Comparison of ENCODE assay signal across 7 mouse cellular contexts in genomic region chr8:120190810-120191413, GRCm38 (mm10). TPM values are rescaled to one million over a fixed set of nuclear protein-coding genes. Genes with fewer than 3 reads are reported as not detected.
DNase-seq lines count a peak whose midpoint lies in the region; ATAC-seq lines count a peak whose summit lies in the region.

No protein-coding gene starts in this region.

- WGBS in heart, embryonic 11.5 days (ENCODE audit: insufficient replicate concordance) = 48% methylated on average over 18 of the region's 20 CpGs
- 34% methylated on average over 19 of the region's 20 CpGs for WGBS in kidney, embryonic 15.5 days
- 26% methylated on average over 20 of the region's 20 CpGs for WGBS in limb, embryonic 12.5 days
- WGBS in midbrain, embryonic 15.5 days = 44% methylated on average over 20 of the region's 20 CpGs

- no peak overlapping the region for H3K9ac ChIP-seq in heart, embryonic 11.5 days (ENCODE audit: low read depth, low read length)
- H3K9ac ChIP-seq in kidney, embryonic 15.5 days = peak overlapping the region; percentile 26; the same call in 1 of the 2 replicates
- peak overlapping the region; percentile 38; the same call in 1 of the 2 replicates for H3K9ac ChIP-seq in limb, embryonic 12.5 days (replicated peaks)
- peak overlapping the region; percentile 34 for H3K9ac ChIP-seq in midbrain, embryonic 15.5 days

- peak; percentile 36 for DNase-seq in brain, embryonic 18.5 days (ENCODE audit: low read depth, low spot score)
- DNase-seq in fibroblast of lung, adult 2 months (ENCODE audit: low read depth) = peak; percentile 86
- DNase-seq in telencephalon, adult 2 months (ENCODE audit: low read depth, low spot score) = peak; percentile 50

- H3K4me2 ChIP-seq in heart, embryonic 11.5 days = peak overlapping the region; percentile 59
- H3K4me2 ChIP-seq in kidney, embryonic 15.5 days = peak overlapping the region; percentile 61
- peak overlapping the region; percentile 57 for H3K4me2 ChIP-seq in limb, embryonic 12.5 days
- H3K4me2 ChIP-seq in midbrain, embryonic 15.5 days = peak overlapping the region; percentile 46

- ATAC-seq in heart, embryonic 11.5 days (replicated peaks; ENCODE audit: insufficient number of reproducible peaks, low FRiP score, low TSS enrichment) = peak; percentile 66
- peak; percentile 80 for ATAC-seq in kidney, embryonic 15.5 days (replicated peaks; ENCODE audit: low FRiP score)
- ATAC-seq in limb, embryonic 12.5 days (ENCODE audit: insufficient number of reproducible peaks, insufficient read depth, low FRiP score, low TSS enrichment, low read depth) = peak; percentile 88
- peak; percentile 82 for ATAC-seq in midbrain, embryonic 15.5 days (replicated peaks)

- peaks cover 15% of the 10 kb centered on the region for H3K4me1 ChIP-seq in heart, embryonic 11.5 days (ENCODE audit: control insufficient read depth, insufficient read depth, low read length)
- peaks cover 47% of the 10 kb centered on the region for H3K4me1 ChIP-seq in kidney, embryonic 15.5 days
- H3K4me1 ChIP-seq in limb, embryonic 12.5 days (replicated peaks) = peaks cover 48% of the 10 kb centered on the region
- H3K4me1 ChIP-seq in midbrain, embryonic 15.5 days = peaks cover 22% of the 10 kb centered on the region

- H3K4me3 ChIP-seq in heart, embryonic 11.5 days (ENCODE audit: low read depth, low read length) = peak overlapping the region; percentile 23
- H3K4me3 ChIP-seq in kidney, embryonic 15.5 days (replicated peaks) = peak overlapping the region; percentile 28
- H3K4me3 ChIP-seq in limb, embryonic 12.5 days (replicated peaks) = peak overlapping the region; percentile 23
- H3K4me3 ChIP-seq in midbrain, embryonic 15.5 days = 0 out of 2 replicates have a peak overlapping the region, but pooled peaks have one; percentile 13

- 0 out of 2 replicates have a peak overlapping the region, but pooled peaks have one; percentile 35 for H3K27ac ChIP-seq in heart, embryonic 11.5 days (ENCODE audit: low read depth, low read length)
- peak overlapping the region; percentile 90 for H3K27ac ChIP-seq in kidney, embryonic 15.5 days
- H3K27ac ChIP-seq in limb, embryonic 12.5 days = peak overlapping the region; percentile 94
- peak overlapping the region; percentile 74 for H3K27ac ChIP-seq in midbrain, embryonic 15.5 days

- H3K27me3 ChIP-seq in heart, embryonic 11.5 days (ENCODE audit: control insufficient read depth, insufficient read depth, low read length) = no peaks in the 10 kb centered on the region; the same call in 1 of the 2 replicates
- no peaks in the 10 kb centered on the region for H3K27me3 ChIP-seq in kidney, embryonic 15.5 days
- no peaks in the 10 kb centered on the region for H3K27me3 ChIP-seq in limb, embryonic 12.5 days
- no peaks in the 10 kb centered on the region for H3K27me3 ChIP-seq in midbrain, embryonic 15.5 days (replicated peaks)

- H3K9me3 ChIP-seq in heart, embryonic 11.5 days (replicated peaks; ENCODE audit: control insufficient read depth, low read length) = no peaks in the 10 kb centered on the region; the same call in 1 of the 2 replicates
- no peaks in the 10 kb centered on the region for H3K9me3 ChIP-seq in kidney, embryonic 15.5 days (replicated peaks)
- no peaks in the 10 kb centered on the region for H3K9me3 ChIP-seq in limb, embryonic 12.5 days
- H3K9me3 ChIP-seq in midbrain, embryonic 15.5 days = no peaks in the 10 kb centered on the region

- no peaks in the 10 kb centered on the region for H3K36me3 ChIP-seq in heart, embryonic 11.5 days (ENCODE audit: control insufficient read depth, insufficient read depth, low read length)
- no peaks in the 10 kb centered on the region for H3K36me3 ChIP-seq in kidney, embryonic 15.5 days
- H3K36me3 ChIP-seq in limb, embryonic 12.5 days = no peaks in the 10 kb centered on the region
- no peaks in the 10 kb centered on the region for H3K36me3 ChIP-seq in midbrain, embryonic 15.5 days (replicated peaks)

RNA-seq across cellular contexts. Expression of gene Fam92b, which starts 13.6 kb away (rescaled TPM):
- polyA plus RNA-seq in heart, embryonic 11.5 days (2014; fragmentation: Nextera tagmentation; extraction: Ambion mirVana) = 0.41 TPM in 1 of 2 replicates, not detected in the other
- polyA plus RNA-seq in kidney, embryonic 15.5 days (2015; fragmentation: Nextera tagmentation; extraction: Ambion mirVana) = 0.13 TPM in 1 of 2 replicates, not detected in the other
- polyA plus RNA-seq in limb, embryonic 12.5 days (2016; fragmentation: Nextera tagmentation; extraction: Ambion mirVana) = not detected in 2 replicates
- polyA plus RNA-seq in midbrain, embryonic 15.5 days (2015; fragmentation: Nextera tagmentation; extraction: Ambion mirVana) = 2.1 and 2.2 TPM in 2 replicates

RNA-seq across cellular contexts. Expression of gene Gse1, which starts 37.3 kb away (rescaled TPM):
- 12.8 and 12.9 TPM in 2 replicates for polyA plus RNA-seq in heart, embryonic 11.5 days (2014; fragmentation: Nextera tagmentation; extraction: Ambion mirVana)
- polyA plus RNA-seq in kidney, embryonic 15.5 days (2015; fragmentation: Nextera tagmentation; extraction: Ambion mirVana) = 8.3 and 10.0 TPM in 2 replicates
- polyA plus RNA-seq in limb, embryonic 12.5 days (2016; fragmentation: Nextera tagmentation; extraction: Ambion mirVana) = 7.6 and 9.1 TPM in 2 replicates
- 21.2 and 23.4 TPM in 2 replicates for polyA plus RNA-seq in midbrain, embryonic 15.5 days (2015; fragmentation: Nextera tagmentation; extraction: Ambion mirVana)

Comparison
In these comparisons a context has a peak if more than half of its experiments do, and no peak if none do; other contexts are left out.
1. Peak in every context shown above with its lines: DNase-seq, ATAC-seq, H3K4me3 ChIP-seq and H3K27ac ChIP-seq.
2. DNase-seq: peak in every context shown above with its lines; median percentile 86 in fibroblast of lung, adult 2 months; 50 in telencephalon, adult 2 months; 36 in brain, embryonic 18.5 days.
3. H3K27ac ChIP-seq: peak in every context shown above with its lines; median percentile 94 in limb, embryonic 12.5 days; 90 in kidney, embryonic 15.5 days; 74 in midbrain, embryonic 15.5 days; 35 in heart, embryonic 11.5 days.